In genomic region chr6:34731007-34731406, GRCm38 (mm10) we compare ENCODE assay signal across 24 mouse cellular contexts. TPM values are rescaled to one million over a fixed set of nuclear protein-coding genes. Genes with fewer than 3 reads are reported as not detected.
A peak's percentile ranks its signal among the peaks of the same experiment; 100 is the strongest.
DNase-seq lines count a peak whose midpoint lies in the region; ATAC-seq and TF ChIP-seq lines count a peak whose summit lies in the region.
"Had no signal": no experiment of that assay in that cellular context is flagged by ENCODE, and none has a peak within 500 bp of the region (broad histone marks: within the 10 kb centered on the region; RNA-seq: fewer than 3 reads in every experiment).

No protein-coding gene starts in this region.

- H3K36me3 ChIP-seq in embryonic facial prominence, embryonic 13.5 days = no peaks in the 10 kb centered on the region
- no peaks in the 10 kb centered on the region for H3K36me3 ChIP-seq in embryonic facial prominence, embryonic 10.5 days (replicated peaks)
- no peaks in the 10 kb centered on the region for H3K36me3 ChIP-seq in kidney, adult 2 months (ENCODE audit: control insufficient read depth, insufficient read depth, low read length)
- H3K36me3 ChIP-seq in limb, embryonic 11.5 days (ENCODE audit: control insufficient read depth, insufficient read depth, low read length) = no peaks in the 10 kb centered on the region
- H3K36me3 ChIP-seq: forebrain, embryonic 12.5 days; midbrain, embryonic 12.5 days had no signal

- 61% methylated on average over 6 of the region's 6 CpGs for WGBS in embryonic facial prominence, embryonic 13.5 days
- 78% methylated on average over 6 of the region's 6 CpGs for WGBS in embryonic facial prominence, embryonic 10.5 days
- 54% methylated on average over 6 of the region's 6 CpGs for WGBS in kidney, adult 2 months
- WGBS in limb, embryonic 11.5 days = 60% methylated on average over 6 of the region's 6 CpGs

- no peaks in the 10 kb centered on the region for H3K9me3 ChIP-seq in embryonic facial prominence, embryonic 13.5 days
- no peaks in the 10 kb centered on the region for H3K9me3 ChIP-seq in embryonic facial prominence, embryonic 10.5 days
- H3K9me3 ChIP-seq in limb, embryonic 11.5 days (ENCODE audit: control insufficient read depth, low read length) = no peaks in the 10 kb centered on the region
- H3K9me3 ChIP-seq: forebrain, embryonic 12.5 days; midbrain, embryonic 12.5 days had no signal

- peak overlapping the region; percentile 60; the same call in 1 of the 2 replicates for H3K27ac ChIP-seq in embryonic facial prominence, embryonic 13.5 days
- H3K27ac ChIP-seq in embryonic facial prominence, embryonic 10.5 days (replicated peaks) = no peak overlapping the region; the same call in 1 of the 2 replicates
- H3K27ac ChIP-seq in kidney, adult 2 months (ENCODE audit: insufficient read depth, low read depth, low read length) = no peak overlapping the region
- H3K27ac ChIP-seq in limb, embryonic 11.5 days (replicated peaks; ENCODE audit: low read depth, low read length) = no peak overlapping the region
- H3K27ac ChIP-seq: forebrain, embryonic 12.5 days; midbrain, embryonic 12.5 days had no signal

- H3K27me3 ChIP-seq in embryonic facial prominence, embryonic 13.5 days = no peaks in the 10 kb centered on the region
- H3K27me3 ChIP-seq in embryonic facial prominence, embryonic 10.5 days (replicated peaks; ENCODE audit: low read depth, poor library complexity, severe bottlenecking) = no peaks in the 10 kb centered on the region
- H3K27me3 ChIP-seq in kidney, adult 2 months (replicated peaks; ENCODE audit: control insufficient read depth, insufficient read depth, low read length) = no peaks in the 10 kb centered on the region
- H3K27me3 ChIP-seq in limb, embryonic 11.5 days (ENCODE audit: control insufficient read depth, insufficient read depth, low read length) = no peaks in the 10 kb centered on the region
- H3K27me3 ChIP-seq: forebrain, embryonic 12.5 days; midbrain, embryonic 12.5 days; Patski had no signal

- no peak for TF ChIP-seq POLR2A in kidney, adult 2 months (IDR thresholded peaks at IDR 0.05; ENCODE audit: low read depth, low read length)

- no peak overlapping the region for H3K4me3 ChIP-seq in embryonic facial prominence, embryonic 13.5 days
- no peak overlapping the region for H3K4me3 ChIP-seq in embryonic facial prominence, embryonic 10.5 days
- no peak overlapping the region for H3K4me3 ChIP-seq in kidney, adult 2 months (ENCODE audit: insufficient read depth, low read depth, low read length)
- H3K4me3 ChIP-seq in limb, embryonic 11.5 days (ENCODE audit: low read depth, low read length) = no peak overlapping the region
- H3K4me3 ChIP-seq: forebrain, embryonic 12.5 days; layer of hippocampus, adult 2 months; midbrain, embryonic 12.5 days had no signal

- H3K4me1 ChIP-seq in embryonic facial prominence, embryonic 13.5 days = peaks cover 56% of the 10 kb centered on the region
- H3K4me1 ChIP-seq in embryonic facial prominence, embryonic 10.5 days = peaks cover 49% of the 10 kb centered on the region
- 0 out of 2 replicates have a peak, but pooled peaks cover 4% of the 10 kb centered on the region for H3K4me1 ChIP-seq in kidney, adult 2 months (ENCODE audit: control insufficient read depth, insufficient read depth, low read length)
- peaks cover 45% of the 10 kb centered on the region for H3K4me1 ChIP-seq in limb, embryonic 11.5 days (ENCODE audit: control insufficient read depth, insufficient read depth, low read length)

- H3K9ac ChIP-seq in embryonic facial prominence, embryonic 13.5 days = no peak overlapping the region
- H3K9ac ChIP-seq in limb, embryonic 11.5 days (ENCODE audit: low read length) = no peak overlapping the region
- H3K9ac ChIP-seq: forebrain, embryonic 12.5 days; midbrain, embryonic 12.5 days had no signal

- no peak for TF ChIP-seq CTCF in kidney, adult 2 months (conservative IDR thresholded peaks at IDR 0.05; ENCODE audit: insufficient read depth, insufficient read length, low read depth, low read length)

- ATAC-seq in embryonic facial prominence, embryonic 13.5 days (ENCODE audit: insufficient number of reproducible peaks, insufficient read depth, low FRiP score, low TSS enrichment, low read depth) = no peak
- ATAC-seq in limb, embryonic 11.5 days (ENCODE audit: insufficient number of reproducible peaks, low FRiP score, low TSS enrichment, low read depth) = no peak
- ATAC-seq: CD4-positive, CD25-positive, alpha-beta regulatory T cell, adult 4 months; intestine, embryonic 16.5 days; Patski had no signal

- DNase-seq in embryonic facial prominence, embryonic 10.5 days (ENCODE audit: low spot score) = no peak
- peak; percentile 44 for DNase-seq in kidney, adult 2 months
- no peak for DNase-seq in kidney, adult 11 months
- peak; percentile 43 for DNase-seq in lung, postnatal 10 days
- no peak for DNase-seq in lung, postnatal 14 days
- no peak for DNase-seq in limb, embryonic 11.5 days (ENCODE audit: low spot score)
- DNase-seq in layer of hippocampus, adult 9-11 months = no peak
- DNase-seq: adrenal gland, adult 8-10 months; cerebellum, adult 11 months; cerebellum, postnatal 10 days; gastrocnemius, postnatal 14 days; lung, adult 18-20 months; right cerebral cortex, postnatal 14 days; spleen, adult 18-20 months; thymus, adult 18-20 months; thymus, postnatal 4 days had no signal

- H3K4me2 ChIP-seq in embryonic facial prominence, embryonic 13.5 days = peak overlapping the region; percentile 20
- peak overlapping the region; percentile 12; the same call in 1 of the 2 replicates for H3K4me2 ChIP-seq in limb, embryonic 11.5 days (ENCODE audit: low read depth, severe bottlenecking)
- H3K4me2 ChIP-seq: forebrain, embryonic 12.5 days; liver, embryonic 11.5 days; midbrain, embryonic 12.5 days had no signal

RNA-seq across cellular contexts. Expression of gene Agbl3, which starts 49.2 kb away (rescaled TPM):
- 9.3 and 11.4 TPM in 2 replicates for polyA plus RNA-seq in embryonic facial prominence, embryonic 13.5 days (2015; fragmentation: Nextera tagmentation; extraction: Ambion mirVana)
- 2.8 and 3.3 TPM in 2 replicates for polyA plus RNA-seq in embryonic facial prominence, embryonic 10.5 days (2016; fragmentation: Nextera tagmentation; extraction: Ambion mirVana)
- 10.2 and 13.1 TPM in 2 replicates for polyA plus RNA-seq in kidney, adult 2 months (2012; rRNA removed)
- polyA plus RNA-seq in limb, embryonic 11.5 days (2014; fragmentation: Nextera tagmentation; extraction: Ambion mirVana) = 5.6 and 6.1 TPM in 2 replicates

Comparison
In these comparisons a context has a peak if more than half of its experiments do, and no peak if none do; other contexts are left out.
1. DNase-seq: peak in kidney, adult 2 months (single experiment) and lung, postnatal 10 days (single experiment); none in embryonic facial prominence, embryonic 10.5 days (single experiment), kidney, adult 11 months (single experiment), lung, postnatal 14 days (single experiment), limb, embryonic 11.5 days (single experiment) and layer of hippocampus, adult 9-11 months (single experiment).